Mouse (Mus musculus) heart, adult 2 months (tissue): ENCODE results near the gene Hipk2.

Experiments used
- CTCF ChIP-seq: fragments of 200-600 bp; IDR thresholded peaks from 2 replicates; pipeline ENCODE4 v1.8.1; 2022; ENCODE audit warnings: antibody characterized with exemption, mild to moderate bottlenecking, moderate library complexity
- EP300 ChIP-seq: fragments of 200-500 bp; IDR thresholded peaks from 2 replicates; pipeline ENCODE4 v1.6.1; 2011; ENCODE audit warnings: low read depth, low read length, control low read depth; ENCODE audit not compliant: insufficient read depth

DNA sequence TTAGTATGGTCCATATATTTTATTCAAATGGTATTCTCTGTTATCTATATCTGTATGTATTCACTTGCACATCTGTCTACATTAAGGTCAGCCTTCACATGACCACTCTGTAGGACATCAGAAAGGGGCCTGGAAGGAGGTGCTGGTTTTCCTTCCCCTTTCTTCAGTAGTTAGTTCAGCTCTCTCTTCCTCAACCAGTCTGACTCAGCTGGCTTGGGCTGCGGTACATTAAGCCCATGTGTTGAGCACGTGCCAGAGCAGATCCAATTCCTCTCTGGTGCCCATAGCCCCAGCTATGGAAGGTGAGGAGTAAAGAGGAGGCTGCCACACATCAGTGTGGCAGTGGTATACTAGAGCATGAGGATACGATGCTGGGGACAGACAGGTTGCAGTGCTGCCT, 165.5 kb downstream of the Hipk2 start:
- TF ChIP-seq CTCF (no peak), EP300 (0 out of 2 replicates have a peak, but pooled peaks have one; percentile 25)
